Mouse (Mus musculus) stomach, postnatal 0 days (tissue): ENCODE measurements at regions not wholly inside any gene's neighbourhood (a gene's known extent, or its start where the extent isn't known, plus 50 kb on each side); places are given as distances from the start of the nearest gene placed in this dataset.

ENCODE experiments used
- ATAC-seq: fragments of 200-750 bp; cut with Nextera tagmentation; 2 replicates; pipeline ENCODE4 v1.8.0; 2017; ENCODE audit not compliant: low FRiP score, low TSS enrichment
- DNase-seq: peaks from one replicate; pipeline ENCODE4 v3.0.0-alpha.2; 2016; ENCODE audit warnings: low spot score
- H3K27ac ChIP-seq: fragments of 300-500 bp; sonication (generic); replicated peaks from 2 replicates; pipeline ENCODE4 v1.5.1; 2014; ENCODE audit warnings: mild to moderate bottlenecking, control low read depth
- H3K27me3 ChIP-seq: fragments of 300-500 bp; sonication (generic); 2 replicates; pipeline ENCODE4 v1.6.1; 2014; ENCODE audit warnings: low read length; ENCODE audit not compliant: control insufficient read depth, insufficient read depth
- H3K36me3 ChIP-seq: fragments of 300-500 bp; sonication (generic); 2 replicates; pipeline ENCODE4 v1.6.1; 2014; ENCODE audit warnings: low read length, mixed read lengths; ENCODE audit not compliant: control insufficient read depth, insufficient read depth
- H3K4me1 ChIP-seq: fragments of 300-500 bp; sonication (generic); replicated peaks from 2 replicates; pipeline ENCODE4 v1.6.1; 2014; ENCODE audit warnings: antibody characterized with exemption; ENCODE audit not compliant: control insufficient read depth, insufficient read depth
- H3K4me2 ChIP-seq: fragments of 300-500 bp; sonication (generic); replicated peaks from 2 replicates; pipeline ENCODE4 v1.6.1; 2014; ENCODE audit warnings: low read depth, mild to moderate bottlenecking, control low read depth, moderate library complexity
- H3K4me3 ChIP-seq: fragments of 300-500 bp; sonication (generic); 2 replicates; pipeline ENCODE4 v1.5.1; 2014; ENCODE audit warnings: low read depth, low read length, control low read depth
- H3K9ac ChIP-seq: fragments of 300-500 bp; sonication (generic); 2 replicates; pipeline ENCODE4 v1.6.1; 2014; ENCODE audit warnings: mild to moderate bottlenecking, low read length, control low read depth, mixed read lengths
- H3K9me3 ChIP-seq: fragments of 300-500 bp; sonication (generic); 2 replicates; pipeline ENCODE4 v1.6.1; 2016; ENCODE audit warnings: low read length; ENCODE audit not compliant: control insufficient read depth
- CTCF ChIP-seq: IDR thresholded peaks from 2 replicates; pipeline ENCODE4 v1.5.1; 2016; ENCODE audit warnings: antibody characterized with exemption, low read depth, mild to moderate bottlenecking, moderate library complexity
- EP300 ChIP-seq: optimal IDR thresholded peaks from 2 replicates; pipeline ENCODE3; 2016; ENCODE audit warnings: antibody characterized with exemption
- WGBS: fragments of 180-500 bp; shearing (Covaris S2); extraction: QIAGEN DNeasy Blood & Tissue Kit; methylation state at CpG from one replicate; pipeline ENCODE4 v1.1.7; 2014; 5-methylcytosine and 5-hydroxymethylcytosine counted together

- H3K4me1 ChIP-seq = no peaks in the 10 kb centered on the region
- 91% methylated on average over 1 of the region's 1 CpGs for WGBS
- H3K9ac ChIP-seq = no peak overlapping the region
- H3K9me3 ChIP-seq = no peaks in the 10 kb centered on the region
- no peak for TF ChIP-seq EP300
- no peak for TF ChIP-seq CTCF
- no peak overlapping the region for H3K4me2 ChIP-seq
- H3K27me3 ChIP-seq = no peaks in the 10 kb centered on the region
- ATAC-seq (no peak), DNase-seq (no peak)
- no peak overlapping the region for H3K4me3 ChIP-seq
- no peak overlapping the region for H3K27ac ChIP-seq
- no peaks in the 10 kb centered on the region for H3K36me3 ChIP-seq
Observed at GRCm38 (mm10) chr11:32126786-32127185, 73.3 kb downstream of the Il9r start.

GRCm38 (mm10) chr11:32126311-32126698 is 73.8 kb downstream of the Il9r start:
- 59% methylated on average over 5 of the region's 5 CpGs for WGBS
- Histone ChIP-seq H3K9ac (no peak overlapping the region), H3K9me3 (no peaks in the 10 kb centered on the region), H3K27me3 (no peaks in the 10 kb centered on the region), H3K36me3 (no peaks in the 10 kb centered on the region), H3K4me2 (no peak overlapping the region), H3K4me1 (no peaks in the 10 kb centered on the region), H3K4me3 (no peak overlapping the region), H3K27ac (no peak overlapping the region)
- no peak for TF ChIP-seq EP300
- TF ChIP-seq CTCF = no peak
- ATAC-seq (no peak), DNase-seq (no peak)

- Histone ChIP-seq H3K4me1 (no peaks in the 10 kb centered on the region), H3K4me3 (no peak overlapping the region), H3K9ac (no peak overlapping the region), H3K27ac (no peak overlapping the region), H3K36me3 (no peaks in the 10 kb centered on the region), H3K4me2 (no peak overlapping the region), H3K27me3 (no peaks in the 10 kb centered on the region), H3K9me3 (no peaks in the 10 kb centered on the region)
- DNase-seq (no peak), ATAC-seq (no peak)
- TF ChIP-seq CTCF = no peak
- TF ChIP-seq EP300 = no peak
- WGBS = 58% methylated on average over 11 of the region's 11 CpGs
Observed at GRCm38 (mm10) chr11:32125586-32126310, 74.3 kb downstream of the Il9r start.

- 83% methylated on average over 3 of the region's 3 CpGs for WGBS
- H3K4me3 ChIP-seq = no peak overlapping the region
- no peaks in the 10 kb centered on the region for H3K4me1 ChIP-seq
- no peak overlapping the region for H3K4me2 ChIP-seq
- no peak overlapping the region for H3K27ac ChIP-seq
- no peaks in the 10 kb centered on the region for H3K27me3 ChIP-seq
- no peak for ATAC-seq
- H3K36me3 ChIP-seq = no peaks in the 10 kb centered on the region
- H3K9me3 ChIP-seq = no peaks in the 10 kb centered on the region
- no peak for TF ChIP-seq EP300
- no peak for TF ChIP-seq CTCF
- no peak overlapping the region for H3K9ac ChIP-seq
- no peak for DNase-seq
Observed at GRCm38 (mm10) chr11:32120596-32120995, 79.5 kb downstream of the Il9r start.

DNA sequence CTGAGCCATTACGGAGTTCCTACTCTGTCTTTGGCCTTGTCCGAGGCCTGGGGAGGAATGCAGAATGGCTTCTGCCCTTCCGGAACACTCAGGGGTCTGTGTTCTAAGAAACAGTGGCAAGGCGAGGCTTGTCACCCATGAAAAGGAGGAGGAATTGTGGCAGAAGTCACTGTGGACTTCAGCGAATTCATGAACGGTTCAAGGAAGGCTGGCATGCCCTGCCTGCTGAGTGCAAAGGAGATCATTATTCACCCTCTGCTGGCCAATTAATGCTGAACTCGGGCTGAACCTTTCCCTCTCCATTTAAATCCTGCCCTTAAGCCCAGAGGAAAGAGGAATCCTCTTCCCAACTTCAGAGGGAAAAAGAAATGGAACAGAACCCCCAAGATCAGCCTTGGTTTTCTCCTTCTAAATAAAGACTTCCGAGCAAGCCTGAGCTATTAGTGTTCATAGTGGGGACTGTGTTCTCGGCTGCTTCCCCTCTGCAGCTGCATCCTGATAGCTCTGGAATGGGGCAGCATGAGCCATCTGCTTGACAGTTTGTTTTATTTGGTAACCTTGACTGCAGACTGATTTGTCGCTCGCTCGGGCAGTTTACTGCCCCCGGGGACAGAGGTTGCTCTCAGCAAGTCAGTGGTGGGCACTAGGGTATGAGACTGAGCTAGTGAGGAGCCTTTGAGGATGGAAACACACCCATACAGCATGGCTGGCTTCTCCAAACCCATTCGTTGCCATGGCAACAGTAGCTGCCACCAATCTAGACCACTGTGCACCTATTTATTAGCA is 81.0 kb downstream of the Il9r start:
- DNase-seq = no peak
- Histone ChIP-seq H3K27me3 (no peaks in the 10 kb centered on the region), H3K4me2 (no peak overlapping the region), H3K9me3 (no peaks in the 10 kb centered on the region), H3K27ac (no peak overlapping the region), H3K4me1 (no peaks in the 10 kb centered on the region), H3K4me3 (no peak overlapping the region), H3K36me3 (no peaks in the 10 kb centered on the region), H3K9ac (no peak overlapping the region)
- no peak for TF ChIP-seq EP300
- TF ChIP-seq CTCF = peak; percentile 21; the same call in 1 of the 2 replicates
- ATAC-seq = peak; percentile 45; the same call in 1 of the 2 replicates
- WGBS = 43% methylated on average over 14 of the region's 14 CpGs

GRCm38 (mm10) chr11:32117930-32118329 is 82.1 kb downstream of the Il9r start:
- Histone ChIP-seq H3K9me3 (no peaks in the 10 kb centered on the region), H3K36me3 (no peaks in the 10 kb centered on the region), H3K9ac (no peak overlapping the region), H3K4me2 (no peak overlapping the region), H3K27me3 (no peaks in the 10 kb centered on the region), H3K4me1 (no peaks in the 10 kb centered on the region), H3K27ac (no peak overlapping the region), H3K4me3 (no peak overlapping the region)
- 45% methylated on average over 2 of the region's 2 CpGs for WGBS
- ATAC-seq (no peak), DNase-seq (no peak)
- no peak for TF ChIP-seq CTCF
- no peak for TF ChIP-seq EP300
